Mouse (Mus musculus) embryonic fibroblast, embryonic 13.5 days (primary cell): ENCODE results near the gene Serpina3b.

Source experiments
- CTCF ChIP-seq: IDR thresholded peaks from 2 replicates; pipeline ENCODE4 v1.5.1; 2011; ENCODE audit warnings: mild to moderate bottlenecking, control low read depth, low read length, moderate library complexity, borderline replicate concordance; ENCODE audit not compliant: insufficient read depth
- POLR2A ChIP-seq: IDR thresholded peaks from 2 replicates; pipeline ENCODE4 v1.6.1; 2011; ENCODE audit warnings: low read depth, mild to moderate bottlenecking, control low read depth, low read length, moderate library complexity

GRCm38 (mm10) chr12:104178577-104178976 is 50.8 kb downstream of the Serpina3b start:
- TF ChIP-seq CTCF, result no peak
- no peak for TF ChIP-seq POLR2A
